Comparison of ENCODE assay signal across 8 mouse cellular contexts in genomic region chr9:109000726-109001125, GRCm38 (mm10). TPM values are rescaled to one million over a fixed set of nuclear protein-coding genes. Genes with fewer than 3 reads are reported as not detected.
DNase-seq lines count a peak whose midpoint lies in the region; ATAC-seq lines count a peak whose summit lies in the region.

No protein-coding gene starts in this region.

- H3K4me3 ChIP-seq in forebrain, embryonic 10.5 days = no peak overlapping the region
- no peak overlapping the region for H3K4me3 ChIP-seq in hindbrain, embryonic 14.5 days (replicated peaks; ENCODE audit: low read length)
- H3K4me3 ChIP-seq in limb, embryonic 11.5 days (ENCODE audit: low read depth, low read length) = no peak overlapping the region
- no peak overlapping the region for H3K4me3 ChIP-seq in midbrain, embryonic 14.5 days (replicated peaks; ENCODE audit: low read depth, low read length)

- no peaks in the 10 kb centered on the region for H3K36me3 ChIP-seq in forebrain, embryonic 10.5 days (replicated peaks)
- peaks cover 5% of the 10 kb centered on the region; the same call in 1 of the 2 replicates for H3K36me3 ChIP-seq in hindbrain, embryonic 14.5 days (replicated peaks; ENCODE audit: control insufficient read depth, insufficient read depth)
- H3K36me3 ChIP-seq in limb, embryonic 11.5 days (ENCODE audit: control insufficient read depth, insufficient read depth, low read length) = no peaks in the 10 kb centered on the region
- H3K36me3 ChIP-seq in midbrain, embryonic 14.5 days (ENCODE audit: control insufficient read depth, insufficient read depth, low read length) = peaks cover 9% of the 10 kb centered on the region
- no peaks in the 10 kb centered on the region for H3K36me3 ChIP-seq in splenic B cell, adult 2 months (ENCODE audit: control insufficient read depth, insufficient read depth, low read length, poor library complexity, severe bottlenecking)

- H3K9ac ChIP-seq in hindbrain, embryonic 14.5 days = no peak overlapping the region
- H3K9ac ChIP-seq in limb, embryonic 11.5 days (ENCODE audit: low read length) = no peak overlapping the region
- no peak overlapping the region for H3K9ac ChIP-seq in midbrain, embryonic 14.5 days (replicated peaks; ENCODE audit: low read length)

- H3K27me3 ChIP-seq in forebrain, embryonic 10.5 days (ENCODE audit: poor library complexity, severe bottlenecking) = no peaks in the 10 kb centered on the region
- H3K27me3 ChIP-seq in hindbrain, embryonic 14.5 days (ENCODE audit: control insufficient read depth, insufficient read depth, low read length) = no peaks in the 10 kb centered on the region
- H3K27me3 ChIP-seq in limb, embryonic 11.5 days (ENCODE audit: control insufficient read depth, insufficient read depth, low read length) = no peaks in the 10 kb centered on the region
- H3K27me3 ChIP-seq in midbrain, embryonic 14.5 days (ENCODE audit: control insufficient read depth, insufficient read depth, low read length) = no peaks in the 10 kb centered on the region
- H3K27me3 ChIP-seq in splenic B cell, adult 2 months (ENCODE audit: control insufficient read depth, insufficient read depth, low read length, poor library complexity, severe bottlenecking) = no peaks in the 10 kb centered on the region; the same call in 1 of the 2 replicates

- H3K4me2 ChIP-seq in hindbrain, embryonic 14.5 days (replicated peaks) = no peak overlapping the region
- no peak overlapping the region for H3K4me2 ChIP-seq in limb, embryonic 11.5 days (ENCODE audit: low read depth, severe bottlenecking)
- H3K4me2 ChIP-seq in midbrain, embryonic 14.5 days (ENCODE audit: low read length) = no peak overlapping the region

- ATAC-seq in hindbrain, embryonic 14.5 days (ENCODE audit: low FRiP score) = no peak
- 0 out of 2 replicates have a peak, but pooled peaks have one; percentile 49 for ATAC-seq in limb, embryonic 11.5 days (ENCODE audit: insufficient number of reproducible peaks, low FRiP score, low TSS enrichment, low read depth)
- no peak for ATAC-seq in midbrain, embryonic 14.5 days (ENCODE audit: low FRiP score, low TSS enrichment)

- 13% methylated on average over 3 of the region's 3 CpGs for WGBS in forebrain, embryonic 10.5 days
- WGBS in hindbrain, embryonic 14.5 days = 11% methylated on average over 3 of the region's 3 CpGs
- 6% methylated on average over 3 of the region's 3 CpGs for WGBS in limb, embryonic 11.5 days
- 8% methylated on average over 3 of the region's 3 CpGs for WGBS in midbrain, embryonic 14.5 days

- peak; percentile 60 for DNase-seq in right cerebral cortex, adult 18-20 months
- DNase-seq in right cerebral cortex, postnatal 25 days = no peak
- peak; percentile 67 for DNase-seq in c-Kit-positive CD71-negative TER-119-negative erythroid progenitor cells, embryonic 14.5 days (ENCODE audit: low read depth)
- peak; percentile 65 for DNase-seq in forebrain, embryonic 10.5 days (ENCODE audit: extremely low spot score, low spot score)
- peak; percentile 75 for DNase-seq in hindbrain, embryonic 14.5 days (ENCODE audit: low spot score)
- DNase-seq in limb, embryonic 11.5 days (ENCODE audit: low spot score) = peak; percentile 72
- peak; percentile 81 for DNase-seq in midbrain, embryonic 14.5 days
- DNase-seq in splenic B cell, adult 2 months (ENCODE audit: low read depth, low spot score) = peak; percentile 90

- H3K4me1 ChIP-seq in forebrain, embryonic 10.5 days = peaks cover 11% of the 10 kb centered on the region
- H3K4me1 ChIP-seq in hindbrain, embryonic 14.5 days (replicated peaks; ENCODE audit: control insufficient read depth, insufficient read depth, low read length) = no peaks in the 10 kb centered on the region
- H3K4me1 ChIP-seq in limb, embryonic 11.5 days (ENCODE audit: control insufficient read depth, insufficient read depth, low read length) = 0 out of 2 replicates have a peak, but pooled peaks cover 3% of the 10 kb centered on the region
- no peaks in the 10 kb centered on the region for H3K4me1 ChIP-seq in midbrain, embryonic 14.5 days (ENCODE audit: control insufficient read depth, insufficient read depth, low read length)

- H3K27ac ChIP-seq in forebrain, embryonic 10.5 days = no peak overlapping the region
- H3K27ac ChIP-seq in hindbrain, embryonic 14.5 days = no peak overlapping the region
- H3K27ac ChIP-seq in limb, embryonic 11.5 days (replicated peaks; ENCODE audit: low read depth, low read length) = no peak overlapping the region
- H3K27ac ChIP-seq in midbrain, embryonic 14.5 days (replicated peaks; ENCODE audit: low read depth, low read length) = no peak overlapping the region

- H3K9me3 ChIP-seq in forebrain, embryonic 10.5 days = no peaks in the 10 kb centered on the region
- no peaks in the 10 kb centered on the region for H3K9me3 ChIP-seq in hindbrain, embryonic 14.5 days (ENCODE audit: control insufficient read depth, low read length)
- H3K9me3 ChIP-seq in limb, embryonic 11.5 days (ENCODE audit: control insufficient read depth, low read length) = no peaks in the 10 kb centered on the region
- no peaks in the 10 kb centered on the region for H3K9me3 ChIP-seq in midbrain, embryonic 14.5 days (ENCODE audit: control insufficient read depth, low read length)

RNA-seq across cellular contexts. Expression of gene Pfkfb4, which starts 9.1 kb away (rescaled TPM):
- polyA plus RNA-seq in forebrain, embryonic 10.5 days (2016; fragmentation: Nextera tagmentation; extraction: Ambion mirVana) = 10.5 and 12.4 TPM in 2 replicates
- 22.5 and 23.9 TPM in 2 replicates for polyA plus RNA-seq in hindbrain, embryonic 14.5 days (2014; fragmentation: Nextera tagmentation; extraction: Ambion mirVana)
- polyA plus RNA-seq in limb, embryonic 11.5 days (2014; fragmentation: Nextera tagmentation; extraction: Ambion mirVana) = 9.4 and 13.3 TPM in 2 replicates
- polyA plus RNA-seq in midbrain, embryonic 14.5 days (2014; fragmentation: Nextera tagmentation; extraction: Ambion mirVana) = 26.1 and 26.3 TPM in 2 replicates

RNA-seq across cellular contexts. Expression of gene Ucn2, which starts 14.9 kb away (rescaled TPM):
- polyA plus RNA-seq in forebrain, embryonic 10.5 days (2016; fragmentation: Nextera tagmentation; extraction: Ambion mirVana) = not detected in 2 replicates
- polyA plus RNA-seq in hindbrain, embryonic 14.5 days (2014; fragmentation: Nextera tagmentation; extraction: Ambion mirVana) = 0.23 TPM in 1 of 2 replicates, not detected in the other
- 0.21 TPM in 1 of 2 replicates, not detected in the other for polyA plus RNA-seq in limb, embryonic 11.5 days (2014; fragmentation: Nextera tagmentation; extraction: Ambion mirVana)
- polyA plus RNA-seq in midbrain, embryonic 14.5 days (2014; fragmentation: Nextera tagmentation; extraction: Ambion mirVana) = not detected in 2 replicates

RNA-seq across cellular contexts. Expression of gene Shisa5, which starts 37.6 kb away (rescaled TPM):
- polyA plus RNA-seq in forebrain, embryonic 10.5 days (2016; fragmentation: Nextera tagmentation; extraction: Ambion mirVana) = 29.7 and 31.5 TPM in 2 replicates
- polyA plus RNA-seq in hindbrain, embryonic 14.5 days (2014; fragmentation: Nextera tagmentation; extraction: Ambion mirVana) = 57.9 and 60.9 TPM in 2 replicates
- polyA plus RNA-seq in limb, embryonic 11.5 days (2014; fragmentation: Nextera tagmentation; extraction: Ambion mirVana) = 38.9 and 43.3 TPM in 2 replicates
- 49.1 and 49.9 TPM in 2 replicates for polyA plus RNA-seq in midbrain, embryonic 14.5 days (2014; fragmentation: Nextera tagmentation; extraction: Ambion mirVana)

RNA-seq across cellular contexts. Expression of gene Col7a1, which starts 47.3 kb away (rescaled TPM):
- polyA plus RNA-seq in forebrain, embryonic 10.5 days (2016; fragmentation: Nextera tagmentation; extraction: Ambion mirVana) = 1.5 and 2.3 TPM in 2 replicates
- 1.3 and 3.0 TPM in 2 replicates for polyA plus RNA-seq in hindbrain, embryonic 14.5 days (2014; fragmentation: Nextera tagmentation; extraction: Ambion mirVana)
- polyA plus RNA-seq in limb, embryonic 11.5 days (2014; fragmentation: Nextera tagmentation; extraction: Ambion mirVana) = 4.7 and 5.0 TPM in 2 replicates
- 0.84 and 1.5 TPM in 2 replicates for polyA plus RNA-seq in midbrain, embryonic 14.5 days (2014; fragmentation: Nextera tagmentation; extraction: Ambion mirVana)

RNA-seq across cellular contexts. Expression of gene Trex1, which starts 58.8 kb away (rescaled TPM):
- 7.6 and 9.1 TPM in 2 replicates for polyA plus RNA-seq in forebrain, embryonic 10.5 days (2016; fragmentation: Nextera tagmentation; extraction: Ambion mirVana)
- polyA plus RNA-seq in hindbrain, embryonic 14.5 days (2014; fragmentation: Nextera tagmentation; extraction: Ambion mirVana) = 9.7 and 16.2 TPM in 2 replicates
- 5.5 and 8.2 TPM in 2 replicates for polyA plus RNA-seq in limb, embryonic 11.5 days (2014; fragmentation: Nextera tagmentation; extraction: Ambion mirVana)
- 15.3 and 18.8 TPM in 2 replicates for polyA plus RNA-seq in midbrain, embryonic 14.5 days (2014; fragmentation: Nextera tagmentation; extraction: Ambion mirVana)
